Mouse (Mus musculus): ENCODE measurements at regions not wholly inside any gene's neighbourhood (a gene's known extent, or its start where the extent isn't known, plus 50 kb on each side); places are given as distances from the start of the nearest gene placed in this dataset.
"Not testable (repeated sequence)": the region's sequence is repeated elsewhere in the genome, so short reads cannot be mapped to it uniquely, and the experiment has no call there.

DNA sequence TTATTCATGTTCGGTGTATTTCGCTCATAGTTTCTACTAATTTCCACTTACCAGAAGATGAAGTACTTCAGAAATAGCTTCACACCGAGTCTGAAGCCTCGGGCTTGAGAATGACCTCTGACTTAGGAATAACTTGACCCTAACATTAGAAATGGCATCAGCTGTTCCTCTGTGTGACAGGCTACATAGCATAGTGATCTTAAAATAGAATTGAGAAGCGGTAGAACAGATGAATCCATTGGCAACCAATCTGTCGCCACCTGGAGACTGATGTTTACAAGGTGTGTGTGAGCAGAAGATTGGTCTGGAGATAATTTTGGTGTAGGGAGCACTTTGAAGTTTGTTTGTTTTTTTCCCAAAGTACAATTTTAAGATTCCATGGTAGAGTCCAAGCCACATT lies 60.9 kb upstream of the Ahi1 start:
- intact Hi-C loops (cut with DNase I; ENCODE audit: low total_unique reads): no loop called here
- DNase-seq: no peak

GRCm38 (mm10) chr10:20883618-20884017 lies 68.7 kb upstream of the Ahi1 start:
- intact Hi-C loops (cut with DNase I; ENCODE audit: low total_unique reads): no loop called here
- no peak for DNase-seq

DNA sequence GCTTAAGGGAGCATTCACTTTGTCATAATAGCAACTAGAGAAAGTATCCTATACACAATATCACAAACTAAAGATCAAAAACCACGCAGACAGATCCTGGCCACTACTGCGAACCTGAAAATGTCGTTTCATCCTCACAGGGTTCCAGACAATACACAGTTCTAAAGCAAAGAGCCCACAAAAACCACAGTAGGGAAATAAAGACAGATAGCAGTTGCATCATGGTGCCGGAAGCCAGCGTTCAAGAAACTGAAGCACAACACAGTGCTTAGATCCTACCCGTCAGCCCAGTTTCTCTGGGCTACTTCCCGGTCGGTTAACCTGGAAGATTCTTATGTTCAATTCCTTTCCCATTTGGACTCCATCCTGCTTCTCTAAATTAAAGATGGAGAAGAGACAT lies 69.7 kb upstream of the Ahi1 start:
- intact Hi-C loops (cut with DNase I; ENCODE audit: low total_unique reads): no loop called here
- no peak for DNase-seq

DNA sequence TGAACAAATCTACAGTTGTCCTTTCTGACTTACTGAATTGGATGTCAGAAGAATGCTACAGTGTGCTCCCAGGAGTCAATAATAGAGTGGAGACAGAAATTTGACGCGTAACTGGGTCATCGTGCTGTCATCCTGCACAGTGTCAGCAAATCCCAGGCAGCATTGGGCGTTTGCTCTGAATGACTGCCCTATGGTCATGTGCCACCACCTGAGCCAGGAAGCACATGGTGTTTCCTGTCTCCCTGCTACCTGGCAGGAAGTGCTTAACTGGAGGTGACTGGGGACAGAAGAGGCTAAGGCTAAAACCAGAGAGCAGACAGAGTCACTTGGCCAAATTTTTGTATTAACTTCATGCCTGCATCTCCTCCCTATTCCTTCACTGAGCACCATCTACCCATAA lies 72.1 kb upstream of the Ahi1 start:
- no peak for DNase-seq
- intact Hi-C loops (cut with DNase I; ENCODE audit: low total_unique reads): no loop called here

DNA sequence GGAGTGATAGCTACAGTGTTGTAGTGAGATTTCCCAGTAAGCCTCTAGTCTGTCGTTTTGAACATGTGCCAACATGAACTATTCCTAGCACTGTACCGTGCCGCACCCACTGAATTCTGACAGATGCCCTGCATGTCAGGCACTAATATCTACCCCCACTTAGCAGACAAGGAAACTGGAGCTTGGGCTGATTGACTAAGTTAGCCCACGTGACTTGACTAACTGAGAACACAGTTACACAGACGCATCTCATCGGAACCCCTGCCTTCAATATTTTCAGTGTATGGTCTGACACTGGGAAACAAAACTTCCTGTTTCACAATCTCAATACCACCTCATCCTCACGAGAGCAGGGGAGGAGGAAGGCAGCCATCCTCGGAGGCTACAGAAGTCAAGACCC lies 72.9 kb upstream of the Ahi1 start:
- intact Hi-C loops (cut with DNase I; ENCODE audit: low total_unique reads): no loop called here
- no peak for DNase-seq

DNA sequence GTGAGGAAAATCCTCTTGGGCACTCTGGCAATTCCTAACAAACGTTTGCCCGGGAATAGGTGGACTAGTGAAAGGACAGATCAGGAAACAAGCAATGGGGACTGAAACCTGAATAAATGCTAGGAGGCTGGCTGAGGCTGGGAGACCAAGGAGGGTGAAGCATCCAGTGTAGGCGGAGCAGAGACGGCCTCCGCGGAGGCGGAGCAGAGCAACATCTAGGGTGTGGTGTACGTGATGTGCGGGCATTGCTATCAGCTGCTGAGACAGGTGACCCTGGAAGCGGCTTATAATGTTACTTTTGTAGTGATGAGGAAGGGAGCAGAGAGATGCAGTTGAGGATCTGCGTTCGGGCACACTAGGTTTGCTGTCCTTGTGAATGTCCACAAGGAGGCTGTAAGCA lies 85.3 kb upstream of the Ahi1 start:
- DNase-seq: no peak
- intact Hi-C loops (cut with DNase I; ENCODE audit: low total_unique reads): no loop called here

GRCm38 (mm10) chr10:20865031-20865430 lies 87.3 kb upstream of the Ahi1 start:
- intact Hi-C loops (cut with DNase I; ENCODE audit: low total_unique reads): no loop called here
- DNase-seq: no peak

DNA sequence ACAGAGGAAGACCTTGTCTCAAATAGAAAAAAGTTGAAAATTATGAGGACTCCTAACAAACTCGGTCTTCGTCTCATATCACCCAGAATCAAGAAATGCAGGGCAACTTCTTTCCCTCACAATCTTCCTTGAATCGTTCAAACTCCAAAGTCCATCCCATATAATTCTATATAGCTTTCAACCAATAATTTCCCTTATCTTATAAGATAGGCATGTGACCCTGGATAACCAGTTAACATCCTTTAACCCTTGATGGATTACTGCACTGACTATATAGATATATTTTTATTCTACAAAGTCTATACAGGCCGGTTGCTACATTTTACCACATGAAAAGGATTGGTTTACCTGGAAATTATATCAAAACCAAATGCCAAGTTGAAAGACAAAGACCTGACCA lies 94.9 kb upstream of the Ahi1 start:
- DNase-seq: no peak
- intact Hi-C loops (cut with DNase I; ENCODE audit: low total_unique reads): no loop called here

- peak; percentile 64 for DNase-seq
- intact Hi-C loops (cut with DNase I; ENCODE audit: low total_unique reads): no loop called here
Observed at GRCm38 (mm10) chr10:20854621-20855363, 97.6 kb upstream of the Ahi1 start.

DNA sequence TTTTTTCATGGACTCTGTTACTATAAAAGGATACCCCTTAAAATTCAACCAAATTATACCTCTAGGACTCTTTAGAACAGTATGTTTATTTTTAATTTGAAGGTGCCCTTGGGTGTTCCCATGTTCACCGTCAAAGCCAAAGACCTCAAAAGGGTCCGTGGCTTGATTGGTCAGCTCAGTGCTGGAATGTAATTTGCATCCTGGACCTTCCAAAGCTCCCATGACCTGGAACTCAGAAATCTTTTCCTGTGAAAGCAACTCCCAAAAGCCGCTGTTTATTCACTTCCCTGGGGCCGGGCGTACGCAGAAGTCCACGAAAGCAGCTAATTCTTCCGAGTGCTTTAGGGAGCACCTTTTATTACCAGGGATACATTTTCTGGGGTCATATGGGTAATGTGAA lies 105.1 kb upstream of the Ahi1 start:
- intact Hi-C loops (cut with DNase I; ENCODE audit: low total_unique reads): no loop called here

DNA sequence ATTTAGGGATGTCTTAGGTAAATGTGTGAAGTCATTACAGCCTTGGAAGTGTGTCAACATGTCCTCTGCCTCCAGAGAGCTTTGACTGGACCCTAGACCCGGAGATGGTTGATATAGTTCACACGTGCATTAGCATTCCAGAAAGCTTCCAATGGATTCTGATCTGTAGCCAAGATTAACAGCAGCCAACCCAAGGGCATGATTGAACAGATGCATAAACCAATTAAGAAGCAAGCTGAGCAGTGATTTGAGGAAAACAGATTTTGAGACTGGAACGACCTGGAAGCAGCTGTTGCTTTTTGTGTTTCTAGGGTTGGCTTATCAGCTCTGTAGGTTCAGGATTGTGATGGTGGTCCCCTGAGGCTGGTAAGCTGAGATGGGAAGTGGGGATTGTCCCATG lies 109.1 kb upstream of the Ahi1 start:
- intact Hi-C loops (cut with DNase I; ENCODE audit: low total_unique reads): no loop called here
- no peak for DNase-seq

More for the DNA sequence above, 105.1 kb upstream of the Ahi1 start:
- no peak for DNase-seq

GRCm38 (mm10) chr10:20842131-20842530 lies 110.2 kb upstream of the Ahi1 start:
- intact Hi-C loops (cut with DNase I; ENCODE audit: low total_unique reads): no loop called here
- no peak for DNase-seq

GRCm38 (mm10) chr10:20841430-20842040 lies 110.8 kb upstream of the Ahi1 start:
- DNase-seq: no peak
- intact Hi-C loops (cut with DNase I; ENCODE audit: low total_unique reads): no loop called here

- intact Hi-C loops (cut with DNase I; ENCODE audit: low total_unique reads): no loop called here
- DNase-seq: no peak
Observed at GRCm38 (mm10) chr10:20838685-20839425, 113.5 kb upstream of the Ahi1 start.

DNA sequence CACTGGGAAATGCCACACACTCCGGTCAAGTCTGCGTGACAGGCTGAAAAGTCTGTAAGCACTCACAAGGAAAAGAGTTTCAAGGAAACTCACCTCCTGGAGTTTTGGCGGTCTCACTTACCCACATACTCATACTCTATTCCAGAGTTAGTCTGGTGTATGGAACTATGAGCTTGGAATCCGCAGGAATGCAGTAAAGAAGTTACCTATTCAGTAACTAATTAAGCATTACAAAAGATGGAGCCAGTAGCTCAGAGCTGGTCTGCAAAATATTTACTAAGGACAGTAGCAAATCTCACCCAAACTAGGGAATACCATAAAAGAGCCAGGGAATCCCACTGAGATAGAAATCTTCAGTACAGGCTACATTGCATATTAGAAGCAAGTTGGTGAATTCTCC lies 111.9 kb upstream of the Pde7b start:
- DNase-seq; intact Hi-C loops (cut with DNase I; ENCODE audit: low total_unique reads): not testable (repeated sequence)

DNA sequence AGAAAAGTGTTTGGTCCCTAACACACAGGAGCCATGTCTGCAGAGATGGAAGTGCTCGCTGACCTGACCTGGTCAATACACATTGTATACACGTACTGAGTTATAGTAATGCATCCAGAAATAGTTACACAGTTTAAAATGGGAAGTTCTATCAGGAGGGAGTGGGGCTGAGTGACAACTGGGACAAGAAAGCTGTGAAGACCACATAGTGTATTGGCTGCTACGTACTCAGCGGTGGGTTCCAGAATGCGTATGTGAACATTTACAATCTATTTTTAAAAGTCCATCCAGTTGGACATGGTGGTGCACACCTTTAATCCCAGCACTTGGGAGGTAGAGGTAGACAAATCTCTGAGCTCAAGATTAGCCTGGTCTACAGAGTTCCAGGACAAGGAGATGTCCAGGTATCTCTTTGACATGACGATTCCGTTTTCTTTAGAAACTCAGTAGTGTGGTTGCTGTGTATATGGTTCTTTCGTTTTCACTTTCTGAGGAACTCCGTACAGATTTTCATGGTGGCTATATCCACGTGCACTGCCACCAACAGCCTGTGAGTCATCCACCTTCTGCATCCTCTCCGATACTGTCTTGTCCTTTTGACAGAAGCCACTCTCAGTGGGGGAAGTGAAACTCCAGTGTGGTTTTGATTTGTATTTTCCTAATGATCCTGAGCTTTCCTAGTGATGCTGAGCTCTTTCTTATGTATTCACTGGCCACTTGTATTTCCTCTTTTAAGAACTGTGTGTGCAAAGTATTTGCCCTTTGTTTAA lies 110.1 kb upstream of the Pde7b start:
- no peak for DNase-seq
- intact Hi-C loops (cut with DNase I; ENCODE audit: low total_unique reads): no loop called here

GRCm38 (mm10) chr10:20828304-20828703 lies 103.4 kb upstream of the Pde7b start:
- DNase-seq: no peak
- intact Hi-C loops (cut with DNase I; ENCODE audit: low total_unique reads): no loop called here

DNA sequence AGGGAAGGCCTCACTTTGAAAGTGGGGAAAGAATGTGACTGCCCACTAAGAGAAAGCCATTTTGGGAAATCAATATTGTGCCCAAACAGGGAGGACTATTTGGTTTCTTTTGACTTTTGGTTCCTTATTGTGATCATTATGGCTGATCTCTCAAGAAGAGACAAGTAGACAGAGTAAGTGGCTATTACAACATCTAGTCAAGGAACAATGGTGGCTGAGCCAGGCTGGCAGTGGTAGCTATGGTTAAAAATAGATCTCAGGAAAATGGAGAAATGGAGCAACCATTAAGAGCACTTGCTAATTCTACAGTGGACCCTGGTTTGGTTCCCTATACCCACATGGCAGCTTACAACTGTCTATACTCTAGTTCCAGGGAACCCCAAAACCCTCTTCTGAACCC lies 102.6 kb upstream of the Pde7b start:
- no peak for DNase-seq
- intact Hi-C loops (cut with DNase I; ENCODE audit: low total_unique reads): no loop called here

- no peak for DNase-seq
- intact Hi-C loops (cut with DNase I; ENCODE audit: low total_unique reads): no loop called here
Observed at GRCm38 (mm10) chr10:20818548-20818947, 93.7 kb upstream of the Pde7b start.

DNA sequence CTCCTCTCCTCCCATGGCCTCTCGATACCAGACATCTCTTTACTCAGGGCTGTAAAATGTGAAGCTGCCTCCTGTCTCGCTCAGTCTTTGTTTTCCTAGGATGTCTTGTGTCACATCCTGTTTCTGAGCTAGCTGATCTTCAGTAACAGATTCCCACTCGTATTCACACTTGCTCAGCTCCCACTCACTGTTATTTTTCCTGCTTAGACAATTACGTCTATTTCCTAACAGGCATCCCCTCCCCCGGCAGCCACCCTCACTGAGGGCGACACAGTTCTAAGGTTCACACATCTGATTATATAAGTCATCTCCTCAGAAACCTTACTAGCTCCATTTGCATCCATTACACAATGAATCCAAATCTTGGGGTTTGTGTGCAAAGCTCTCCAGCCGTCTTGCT lies 74.9 kb upstream of the Pde7b start:
- intact Hi-C loops (cut with DNase I; ENCODE audit: low total_unique reads): no loop called here
- no peak for DNase-seq
